24 mouse cellular contexts compared by ENCODE assay signal in genomic region chr8:93881381-93881780, GRCm38 (mm10).
"Had no signal": no experiment of that assay in that cellular context is flagged by ENCODE, and none has a peak within 500 bp of the region (broad histone marks: within the 10 kb centered on the region; RNA-seq: fewer than 3 reads in every experiment).

No protein-coding gene starts in this region.

- H3K27me3 ChIP-seq: limb, embryonic 13.5 days; liver, embryonic 12.5 days; liver, embryonic 15.5 days; lung, embryonic 15.5 days; midbrain, embryonic 15.5 days; neural tube, embryonic 12.5 days; neural tube, embryonic 15.5 days; stomach, embryonic 15.5 days had no signal

- DNase-seq: kidney, adult 18-20 months; kidney, adult 9 months; kidney, postnatal 14 days; kidney, postnatal 4 days; layer of hippocampus, adult 9-11 months; layer of hippocampus, postnatal 36 days; liver; lung, adult 18-20 months; lung, postnatal 10 days; lung, postnatal 36 days; right cerebral cortex, postnatal 25 days; spleen, adult 18-20 months; thymus, postnatal 36 days had no signal

- H3K9me3 ChIP-seq: limb, embryonic 10.5 days; limb, embryonic 13.5 days; liver, embryonic 12.5 days; liver, embryonic 15.5 days; lung, embryonic 15.5 days; midbrain, embryonic 10.5 days; midbrain, embryonic 15.5 days; neural tube, embryonic 12.5 days; neural tube, embryonic 15.5 days; stomach, embryonic 15.5 days had no signal

- H3K4me2 ChIP-seq: limb, embryonic 13.5 days; liver, embryonic 12.5 days; liver, embryonic 15.5 days; lung, embryonic 15.5 days; midbrain, embryonic 15.5 days; neural tube, embryonic 12.5 days; neural tube, embryonic 15.5 days; stomach, embryonic 15.5 days had no signal

- H3K4me1 ChIP-seq: limb, embryonic 10.5 days; limb, embryonic 13.5 days; liver, embryonic 12.5 days; liver, embryonic 15.5 days; lung, embryonic 15.5 days; megakaryocyte, embryonic 14.5 days; neural tube, embryonic 12.5 days; stomach, embryonic 15.5 days had no signal

- H3K36me3 ChIP-seq: limb, embryonic 10.5 days; limb, embryonic 13.5 days; liver, embryonic 12.5 days; liver, embryonic 15.5 days; lung, embryonic 15.5 days; midbrain, embryonic 10.5 days; midbrain, embryonic 15.5 days; neural tube, embryonic 12.5 days; neural tube, embryonic 15.5 days; stomach, embryonic 15.5 days had no signal

- H3K27ac ChIP-seq: limb, embryonic 10.5 days; limb, embryonic 13.5 days; liver, embryonic 12.5 days; liver, embryonic 15.5 days; lung, embryonic 15.5 days; midbrain, embryonic 10.5 days; midbrain, embryonic 15.5 days; neural tube, embryonic 12.5 days; neural tube, embryonic 15.5 days; stomach, embryonic 15.5 days had no signal

- H3K4me3 ChIP-seq: limb, embryonic 10.5 days; limb, embryonic 13.5 days; liver, embryonic 12.5 days; liver, embryonic 15.5 days; lung, embryonic 15.5 days; megakaryocyte, embryonic 14.5 days; midbrain, embryonic 10.5 days; midbrain, embryonic 15.5 days; neural tube, embryonic 12.5 days; neural tube, embryonic 15.5 days; stomach, embryonic 15.5 days had no signal

- ATAC-seq: liver, embryonic 12.5 days; midbrain, embryonic 15.5 days had no signal

- H3K9ac ChIP-seq: limb, embryonic 13.5 days; liver, embryonic 12.5 days; liver, embryonic 15.5 days; lung, embryonic 15.5 days; midbrain, embryonic 15.5 days; neural tube, embryonic 12.5 days; neural tube, embryonic 15.5 days; stomach, embryonic 15.5 days had no signal
